Mouse (Mus musculus): ENCODE results near the gene Clasp2.
"Not testable (repeated sequence)": the region's sequence is repeated elsewhere in the genome, so short reads cannot be mapped to it uniquely, and the experiment has no call there.

Gene Clasp2

GRCm38 (mm10) chr9:113741108-113741636, at the start of gene Clasp2:
Gene Clasp2, plus strand, starts transcription at chr9:113741473.
- peak; percentile 64 to 81 for DNase-seq

GRCm38 (mm10) chr9:113701441-113702160, 39.7 kb upstream of the Clasp2 start:
- no peak for DNase-seq

DNA sequence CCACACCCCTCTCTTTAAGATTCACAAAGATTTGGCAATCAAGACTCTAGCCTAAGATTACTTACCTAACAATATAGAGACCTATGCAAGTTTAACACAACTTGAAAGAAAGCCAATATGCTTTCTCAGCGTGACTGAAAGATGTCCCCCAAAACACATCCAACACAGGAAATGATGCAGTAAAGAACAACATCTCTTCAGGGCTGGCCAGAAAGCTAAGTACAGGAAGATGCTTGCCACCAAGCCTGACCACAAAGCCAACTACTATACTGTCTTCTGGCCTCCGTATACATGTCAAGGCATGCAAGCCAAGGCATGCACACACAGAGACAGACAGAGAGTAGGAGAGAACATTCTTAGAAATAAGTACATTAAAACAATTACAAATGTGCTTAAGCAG, 35.2 kb upstream of the Clasp2 start:
- DNase-seq = no peak

DNA sequence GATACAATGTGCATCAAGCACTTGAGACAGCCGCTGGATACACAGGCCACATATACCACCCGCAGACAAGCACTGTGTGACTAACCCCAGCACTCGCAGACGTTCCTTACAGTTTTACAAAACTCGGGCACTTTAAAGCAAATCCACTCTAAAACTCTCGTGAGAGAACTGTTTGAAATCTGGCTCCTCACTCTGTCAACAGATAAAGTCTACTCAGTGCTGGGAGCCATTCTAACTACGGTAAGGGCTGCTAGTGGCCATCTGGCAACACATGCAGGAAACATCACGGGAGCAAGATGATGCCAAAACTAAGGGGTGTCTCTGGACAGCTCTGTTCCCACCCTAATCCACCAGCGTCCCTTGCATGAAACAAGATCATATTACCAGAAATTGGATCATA, 34.4 kb upstream of the Clasp2 start:
- DNase-seq = peak in 1 of 2 experiments; percentile 35

DNA sequence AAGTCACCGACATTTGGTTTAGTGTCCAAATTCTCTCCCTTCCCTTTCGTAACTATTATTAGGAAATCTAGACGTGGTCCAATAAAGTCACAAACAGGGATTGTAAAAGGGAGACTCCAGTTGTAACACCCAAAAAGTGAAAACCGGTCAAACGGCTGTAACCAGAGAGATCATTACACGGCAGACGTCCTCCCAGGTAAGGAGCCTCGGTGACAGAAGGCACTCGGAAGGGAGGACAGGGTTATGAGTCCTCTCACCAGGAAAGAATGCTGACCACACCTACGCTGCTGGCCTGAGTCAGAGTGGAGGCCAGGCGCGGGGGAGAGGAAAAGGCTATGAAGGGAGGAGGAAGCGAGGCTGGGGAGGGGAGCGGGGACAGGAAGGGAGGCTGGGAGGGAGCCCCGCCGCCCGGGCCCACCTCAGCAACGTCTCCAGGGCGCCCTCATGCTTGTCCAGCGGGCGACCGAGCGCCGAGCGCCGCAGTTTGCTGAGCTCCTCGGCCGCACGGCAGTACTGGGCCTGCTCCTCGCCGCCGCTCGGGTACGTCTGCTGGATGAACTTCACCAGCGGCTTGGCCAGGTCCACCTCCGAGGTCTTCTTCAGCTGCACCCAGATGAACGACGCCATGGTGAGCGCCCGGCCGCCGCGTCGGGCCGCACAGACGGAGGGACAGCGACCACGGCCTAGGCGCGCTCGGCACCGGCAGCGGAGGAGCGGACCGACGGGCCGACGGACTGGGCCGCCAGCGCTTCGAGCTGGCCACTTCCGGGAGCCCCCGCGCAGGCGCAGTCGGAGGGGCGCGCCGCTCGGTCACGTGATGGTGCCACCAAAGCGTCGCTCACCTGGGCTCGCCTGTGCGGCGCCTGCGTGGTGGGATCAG, 33.6 kb upstream of the Clasp2 start, which contains the start of gene Pdcd6ip:
Gene Pdcd6ip, minus strand, starts transcription at position 779 of the 880 bp plus-strand sequence.
- DNase-seq = peak; percentile 97 to 98

GRCm38 (mm10) chr9:113708361-113709280, 32.7 kb upstream of the Clasp2 start:
- DNase-seq = no peak

GRCm38 (mm10) chr9:113710871-113711270, 30.4 kb upstream of the Clasp2 start:
- no peak for DNase-seq

DNA sequence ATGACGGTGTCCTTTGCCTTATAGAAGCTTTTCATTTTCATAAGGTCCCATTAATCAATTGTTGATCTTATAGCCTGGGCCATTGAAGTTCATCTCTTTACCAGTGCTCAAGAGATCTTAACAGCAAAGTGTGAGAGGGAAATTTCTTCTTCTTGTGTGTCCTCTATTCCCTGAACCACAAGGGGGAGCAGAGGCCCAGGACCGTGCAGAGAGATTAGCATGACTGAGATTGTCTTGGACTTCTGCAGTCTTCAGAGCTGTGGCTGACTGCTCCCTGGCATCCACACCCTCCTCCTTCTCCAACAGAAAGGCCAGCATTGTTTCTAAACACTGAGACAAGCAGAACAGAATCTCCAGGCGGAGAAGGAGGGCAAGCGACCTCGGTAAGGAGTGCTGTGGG, 22.2 kb upstream of the Clasp2 start:
- DNase-seq = peak; percentile 36 to 40

GRCm38 (mm10) chr9:113724646-113725045, 16.6 kb upstream of the Clasp2 start:
- DNase-seq = no peak

GRCm38 (mm10) chr9:113725609-113726008, 15.7 kb upstream of the Clasp2 start:
- DNase-seq = not testable (repeated sequence)

DNA sequence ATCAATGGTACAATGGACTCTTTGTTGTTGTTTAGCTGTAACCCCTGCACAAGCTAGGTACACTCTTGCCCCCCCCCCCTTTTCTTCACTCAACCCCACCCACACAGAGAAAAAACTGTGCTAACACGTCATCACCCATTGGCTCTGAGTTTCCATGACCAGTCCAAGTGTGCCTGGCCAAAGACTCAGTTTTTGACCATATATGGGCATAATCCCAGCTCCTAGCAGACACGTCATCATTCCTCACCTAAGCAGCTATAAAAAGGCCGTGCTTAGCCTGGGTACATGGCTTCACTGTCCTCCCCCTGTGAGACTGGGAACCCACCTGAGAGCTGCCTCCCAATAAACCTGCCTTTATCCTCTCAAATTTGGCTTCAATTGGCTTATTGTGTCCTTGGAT, 15.1 kb upstream of the Clasp2 start:
- no peak for DNase-seq

- DNase-seq = no peak
These were observed 14.1 kb upstream of the Clasp2 start for GRCm38 (mm10) chr9:113726991-113727680.

- DNase-seq = no peak
These were observed 9.7 kb upstream of the Clasp2 start for GRCm38 (mm10) chr9:113731540-113731939.

DNA sequence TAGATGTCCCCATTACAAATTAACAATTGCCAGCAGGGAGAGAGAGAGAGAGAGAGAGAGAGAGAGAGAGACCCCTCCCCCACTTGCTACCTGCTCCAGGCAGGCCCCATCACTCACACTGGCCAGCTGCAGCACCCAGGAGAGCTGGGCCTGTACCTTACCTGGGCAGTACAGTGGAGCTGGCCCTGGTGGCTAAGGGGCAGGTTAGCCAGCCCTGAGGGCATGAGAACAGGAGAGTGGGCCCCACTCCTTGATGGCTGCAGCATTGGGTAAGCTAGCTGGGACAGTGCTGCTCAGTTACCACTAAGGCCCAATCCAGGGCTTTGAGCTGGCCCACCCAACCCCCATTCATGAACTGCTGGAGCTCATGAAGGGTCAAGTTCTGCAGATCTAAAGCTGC, 5.4 kb upstream of the Clasp2 start:
- no peak for DNase-seq

GRCm38 (mm10) chr9:113738021-113738420, 3.3 kb upstream of the Clasp2 start:
- DNase-seq = peak; percentile 9 to 12

DNA sequence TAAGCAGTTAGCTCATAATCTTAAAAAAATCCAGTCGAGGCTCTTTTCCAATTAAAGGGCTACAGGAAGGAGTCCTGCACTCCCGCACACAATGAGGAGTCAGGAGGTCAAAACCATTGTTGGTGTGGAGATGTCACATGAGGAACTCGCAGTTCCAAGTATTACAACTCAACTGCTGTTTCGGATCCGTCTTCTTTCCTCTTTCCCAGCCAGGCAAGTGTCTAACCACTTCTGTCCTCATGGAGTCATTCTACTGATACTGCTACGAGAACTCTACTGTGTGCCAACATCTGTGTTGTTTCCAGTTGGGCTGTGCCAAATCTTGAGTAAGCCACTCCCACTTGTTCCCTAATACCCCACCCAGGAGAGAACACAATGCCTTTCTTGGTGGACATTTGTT, 2.3 kb upstream of the Clasp2 start:
- no peak for DNase-seq

GRCm38 (mm10) chr9:113741637-113742137, 414 bp downstream of the Clasp2 start:
- peak; percentile 66 for DNase-seq

DNA sequence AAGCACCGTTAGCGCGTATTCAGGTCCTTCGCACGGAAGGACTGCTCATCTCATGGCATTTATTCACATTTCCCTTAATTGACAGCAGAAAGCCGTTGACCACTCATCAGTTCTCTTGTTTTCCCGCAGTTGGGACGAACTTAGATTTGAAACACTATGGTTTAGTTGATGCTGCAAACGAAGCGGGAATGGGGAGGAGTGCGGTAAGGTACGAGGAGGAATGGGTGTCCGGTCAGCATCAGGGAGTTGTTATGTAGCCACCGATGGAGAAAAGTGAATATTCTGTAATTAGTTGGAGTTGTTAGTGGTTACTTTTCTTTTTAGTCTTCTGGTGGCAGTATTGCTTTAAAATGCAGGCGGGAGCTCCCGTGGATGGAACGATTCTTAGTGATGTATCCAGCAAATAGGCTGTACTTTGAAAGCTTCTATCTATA, 1.1 kb downstream of the Clasp2 start:
- DNase-seq = peak; percentile 39 to 49

DNA sequence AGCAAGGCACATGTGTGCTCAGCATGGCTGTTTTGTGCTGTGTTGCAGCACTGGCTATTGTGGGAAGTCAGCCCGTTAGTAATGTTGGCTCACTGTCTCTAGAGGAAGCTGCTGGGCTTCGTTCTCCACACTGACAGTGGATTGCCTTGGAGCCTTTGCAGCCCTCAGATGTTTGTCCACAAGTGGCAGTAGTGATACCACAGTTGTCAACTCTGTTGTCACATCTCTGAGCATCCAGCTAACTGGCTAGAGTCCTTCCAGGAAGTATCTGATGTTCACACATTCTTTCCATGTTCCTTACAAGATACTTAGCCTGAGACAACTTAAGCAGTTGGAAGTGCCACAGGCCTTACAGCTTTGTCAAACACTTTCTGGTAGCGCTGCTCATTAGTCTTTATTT, 2.0 kb downstream of the Clasp2 start:
- DNase-seq = no peak

- DNase-seq = no peak
These were observed 8.1 kb downstream of the Clasp2 start for GRCm38 (mm10) chr9:113749356-113749755.

DNA sequence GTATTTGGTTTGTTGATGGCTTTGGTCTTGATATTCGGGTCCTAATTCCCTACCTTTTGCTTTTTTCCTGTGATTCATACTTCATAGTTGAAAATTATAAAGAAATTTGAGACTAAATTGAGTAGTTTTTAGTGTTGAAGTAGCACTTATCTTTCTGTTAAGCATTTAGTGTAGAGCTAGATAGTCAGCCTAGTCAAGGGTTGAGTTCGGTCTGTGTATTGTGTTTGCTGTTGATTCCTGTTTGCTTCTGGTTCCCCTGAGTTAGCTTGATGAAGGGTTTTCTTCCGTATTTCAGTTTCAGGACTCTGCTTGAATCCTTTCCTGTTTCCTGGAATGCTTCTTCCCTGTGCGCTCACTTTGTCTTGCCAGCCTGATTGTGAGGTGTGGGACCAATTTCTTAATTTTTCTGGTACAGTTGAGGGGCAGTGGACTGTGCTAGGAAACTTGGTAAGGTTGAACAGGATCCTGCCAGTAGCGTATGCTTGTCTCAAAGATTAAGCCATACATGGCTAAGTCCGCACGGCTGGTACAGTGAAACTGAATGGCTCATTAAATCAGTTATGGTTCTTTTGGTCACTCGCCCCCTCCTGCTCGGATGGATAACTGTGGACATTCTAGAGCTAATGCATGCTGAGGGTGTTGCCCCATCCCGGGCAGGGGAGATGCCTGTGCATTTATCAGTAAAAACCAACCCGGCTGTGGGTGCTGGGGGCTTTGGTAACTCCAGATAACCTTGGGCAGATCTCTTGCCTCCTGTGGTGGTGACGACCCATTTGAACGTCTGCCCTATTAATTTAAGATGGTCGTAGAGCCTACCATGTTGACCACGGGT, 14.8 kb downstream of the Clasp2 start:
- DNase-seq = no peak
